Mouse (Mus musculus) kidney, adult 9 months (tissue): Measurements from ENCODE around the gene Tspoap1.

Experiments used
- DNase-seq: peaks from one replicate; pipeline ENCODE4 v3.0.0; 2022

Gene Tspoap1

DNA sequence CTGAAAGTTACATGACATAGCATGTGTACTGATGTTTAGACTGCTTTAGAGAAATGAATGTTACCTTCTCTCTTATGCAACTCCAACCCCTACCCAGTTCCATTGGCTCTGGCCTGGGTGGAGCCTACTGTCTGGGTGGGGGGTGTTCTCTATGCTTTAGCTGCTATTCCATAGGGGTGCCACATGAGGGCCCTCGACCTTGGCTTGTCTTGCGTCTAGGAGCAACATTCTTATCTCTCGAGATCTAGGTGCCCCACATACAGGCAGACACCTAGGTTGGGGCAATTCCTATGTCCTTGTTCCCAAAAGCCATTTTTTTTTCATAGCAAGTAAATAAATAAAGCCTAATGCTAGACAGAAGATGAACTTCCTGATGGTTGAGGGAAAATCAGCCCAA, 734 bp upstream of the Tspoap1 start:
- DNase-seq = no peak

DNA sequence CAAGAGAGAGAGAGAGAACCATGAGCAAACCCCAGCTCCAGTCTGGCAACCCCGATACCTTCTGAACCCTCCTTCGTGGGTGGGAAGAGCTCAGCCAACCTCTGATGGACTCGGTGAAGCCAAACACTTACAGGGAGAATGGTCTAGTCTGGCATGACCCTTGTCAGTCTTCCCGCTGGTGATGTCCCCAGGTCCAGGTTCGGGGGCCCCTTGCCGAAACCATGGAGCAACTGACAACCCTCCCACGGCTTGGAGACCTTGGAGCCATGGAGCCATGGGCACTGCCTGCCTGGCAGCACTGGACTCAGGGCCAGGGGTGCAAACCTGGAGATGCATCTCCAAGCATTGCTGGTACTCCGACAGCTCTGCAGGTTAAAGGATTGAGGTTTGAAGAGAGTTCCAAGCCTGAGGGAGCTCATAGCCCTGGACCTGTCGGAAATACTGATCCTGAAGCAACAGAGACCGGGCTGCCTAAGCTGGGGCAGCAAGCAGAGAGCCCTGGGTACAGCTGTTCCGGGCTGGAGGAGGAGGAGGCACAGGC, 910 bp downstream of the Tspoap1 start:
- no peak for DNase-seq

DNA sequence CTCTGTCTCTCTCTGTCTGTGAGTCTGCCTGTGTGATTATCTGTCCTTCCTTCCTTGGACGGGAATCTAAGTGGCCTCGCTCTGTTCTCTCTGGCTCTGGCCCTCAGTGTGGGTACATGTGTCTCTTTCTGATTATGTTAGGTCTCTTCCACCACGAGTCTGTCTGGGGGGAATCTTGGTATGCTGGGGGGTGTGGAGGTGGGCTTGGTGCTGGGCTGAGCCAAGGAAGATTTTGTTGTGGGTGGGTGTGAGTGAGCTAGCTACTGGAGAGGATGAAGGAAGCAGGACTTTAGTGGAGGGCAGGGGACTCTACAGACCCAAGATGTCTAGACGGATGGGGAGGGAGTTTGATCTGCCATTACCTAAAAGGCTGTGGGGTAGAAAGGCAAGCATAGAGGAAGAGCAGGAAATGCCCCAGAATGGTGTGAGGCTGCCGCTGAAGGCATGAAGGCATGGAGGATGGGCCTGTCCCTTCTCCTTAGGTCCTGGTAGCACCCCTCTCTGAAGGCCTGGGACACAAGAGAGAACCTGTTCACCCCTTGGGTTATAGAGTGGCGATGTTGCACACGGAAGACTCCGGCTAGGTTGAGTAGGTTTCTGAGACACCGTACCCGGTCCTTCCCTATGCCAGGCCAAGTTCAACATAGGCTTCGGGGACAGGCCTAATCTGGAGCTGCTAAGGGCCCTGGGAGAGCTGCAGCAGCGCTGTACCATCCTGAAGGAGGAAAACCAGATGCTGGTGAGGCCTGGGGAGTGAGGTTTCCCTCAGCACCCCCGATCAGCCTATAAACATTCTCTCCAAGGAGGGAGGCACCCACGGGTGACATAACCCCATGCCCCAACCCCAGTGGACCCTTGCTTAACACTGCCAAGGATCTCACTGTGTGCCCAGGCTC, 1.7 kb downstream of the Tspoap1 start:
- no peak for DNase-seq

DNA sequence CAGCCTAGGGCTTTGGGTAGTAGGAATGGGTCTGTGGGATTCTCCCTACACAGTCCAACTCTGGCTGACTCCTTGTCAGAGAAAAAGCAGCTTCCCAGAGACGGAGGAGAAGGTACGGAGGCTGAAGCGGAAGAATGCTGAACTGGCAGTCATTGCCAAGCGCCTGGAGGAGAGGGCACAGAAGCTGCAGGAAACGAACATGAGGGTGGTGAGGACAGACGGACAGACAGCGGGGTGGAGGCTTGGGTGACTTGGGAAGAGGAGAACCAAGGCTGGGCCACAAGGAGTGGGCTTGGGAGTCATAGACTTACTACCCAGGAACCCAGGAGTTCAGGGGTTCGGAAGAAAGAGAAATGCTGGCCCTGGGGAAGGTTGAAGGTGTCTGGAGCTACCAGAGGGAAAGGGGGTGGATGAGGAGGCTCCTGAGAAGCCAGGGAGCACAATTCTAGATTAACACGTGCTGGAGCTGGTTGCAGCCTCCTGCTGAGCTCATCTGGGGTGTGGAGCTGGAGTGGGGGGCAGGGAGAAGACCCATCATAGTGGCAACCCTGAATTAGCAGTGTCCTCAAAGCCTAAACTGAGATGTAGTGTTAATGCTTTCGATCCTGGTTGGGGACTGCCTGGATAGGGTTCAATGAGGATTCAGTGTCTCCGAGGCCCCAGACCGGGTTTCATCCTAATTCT, 2.5 kb downstream of the Tspoap1 start:
- DNase-seq = no peak

DNA sequence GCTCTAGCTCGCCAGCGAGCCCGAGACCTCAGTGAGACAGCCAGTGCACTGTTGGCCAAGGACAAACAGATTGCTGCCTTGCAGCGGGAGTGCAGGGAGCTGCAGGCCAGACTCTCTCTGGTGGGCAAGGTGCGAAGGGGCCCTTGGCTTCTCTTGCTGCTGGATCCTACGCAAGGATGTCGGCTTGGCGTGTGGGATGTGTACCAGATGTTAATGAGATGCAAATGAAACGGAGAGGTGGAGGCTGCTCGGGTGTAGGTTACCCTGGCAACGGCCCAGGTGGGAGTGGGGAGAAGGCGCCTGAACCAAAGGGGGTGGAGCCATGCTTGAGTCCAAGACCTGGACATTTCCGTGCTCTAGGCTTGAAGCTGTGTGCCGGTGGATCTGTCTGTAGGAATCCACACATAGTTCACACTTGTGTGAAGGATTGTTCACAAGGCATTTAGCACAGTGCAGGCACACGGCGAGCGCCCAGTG, 3.2 kb downstream of the Tspoap1 start:
- peak; percentile 57 for DNase-seq

DNA sequence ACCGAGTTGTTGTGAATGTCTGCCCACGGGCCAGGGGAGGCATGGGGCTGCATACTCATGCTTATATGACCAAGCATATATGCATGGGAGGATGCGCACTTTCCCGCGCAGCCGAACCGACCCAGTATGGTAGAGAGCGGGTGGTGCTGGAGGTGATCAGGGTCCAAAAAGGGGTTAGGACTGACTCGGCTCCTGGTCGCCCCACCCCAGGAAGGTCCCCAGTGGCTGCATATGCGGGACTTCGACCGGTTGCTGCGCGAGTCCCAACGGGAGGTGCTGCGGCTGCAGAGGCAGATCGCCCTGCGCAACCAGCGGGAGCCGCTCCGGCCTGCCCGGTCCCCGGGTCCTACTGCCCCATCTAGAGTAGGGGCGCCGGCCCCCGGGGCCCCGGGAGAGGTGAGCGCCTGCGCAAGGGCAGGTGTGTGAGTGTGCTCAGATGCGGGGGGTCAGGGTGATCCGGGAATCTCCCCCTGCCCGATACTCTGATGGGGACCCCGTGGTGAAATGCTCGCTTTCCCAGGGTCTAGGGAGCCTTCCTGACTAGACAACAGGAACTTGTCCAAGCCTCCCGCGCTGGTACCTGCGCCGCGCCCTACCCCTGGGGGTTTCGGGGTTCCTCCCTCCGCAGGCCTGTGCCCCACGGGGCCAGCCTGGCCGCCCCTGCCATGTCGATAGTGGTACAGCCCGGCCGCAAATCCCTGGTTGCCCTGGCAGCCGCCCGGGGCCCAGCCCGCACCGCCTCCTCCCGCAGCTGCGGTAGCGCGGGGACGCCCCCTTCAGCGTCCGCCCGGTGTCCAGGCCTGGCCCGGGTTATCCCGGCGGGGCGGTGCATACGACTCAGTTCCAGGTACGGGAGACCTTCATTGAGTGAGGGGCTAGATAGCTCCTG, 3.9 kb downstream of the Tspoap1 start:
- DNase-seq = no peak

DNA sequence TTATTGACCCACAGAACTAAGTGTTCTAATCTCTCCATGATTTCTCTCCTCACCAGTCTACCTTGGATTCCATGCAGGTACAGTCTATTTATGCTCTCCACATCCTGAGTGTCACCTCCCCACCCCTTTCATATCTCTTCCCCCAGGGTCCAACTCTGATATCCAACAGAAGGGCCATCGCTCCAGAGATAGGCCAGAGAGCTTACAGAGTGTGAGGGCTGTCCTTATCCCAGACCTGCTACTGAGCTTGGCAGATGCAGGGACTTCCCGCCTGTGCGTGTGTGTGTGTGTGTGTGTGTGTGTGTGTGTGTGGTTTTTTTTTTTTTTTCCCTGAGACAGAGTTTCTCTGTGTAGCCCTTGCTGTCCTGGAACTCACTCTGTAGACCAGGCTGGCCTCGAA, 8.4 kb downstream of the Tspoap1 start:
- DNase-seq = no peak

DNA sequence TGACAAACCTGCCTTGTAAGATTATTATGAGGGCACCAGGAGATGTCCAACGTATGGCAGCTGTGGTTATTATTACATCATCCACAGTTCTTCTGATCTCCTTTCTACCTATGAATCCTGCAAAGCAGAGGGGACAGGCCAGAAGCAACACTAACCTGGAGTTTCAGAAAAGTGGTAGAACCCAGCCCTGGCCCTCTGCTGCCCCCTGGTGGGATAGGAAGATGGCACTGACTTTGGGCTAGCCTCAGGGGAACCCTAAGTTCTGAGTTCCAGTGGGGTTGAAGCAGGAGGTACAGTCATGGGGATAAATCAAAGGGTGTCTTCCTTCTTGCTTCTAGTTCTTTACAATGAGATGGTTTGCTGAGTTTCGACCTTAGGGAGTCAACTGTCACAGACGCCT, 10.6 kb downstream of the Tspoap1 start:
- peak; percentile 76 for DNase-seq

DNA sequence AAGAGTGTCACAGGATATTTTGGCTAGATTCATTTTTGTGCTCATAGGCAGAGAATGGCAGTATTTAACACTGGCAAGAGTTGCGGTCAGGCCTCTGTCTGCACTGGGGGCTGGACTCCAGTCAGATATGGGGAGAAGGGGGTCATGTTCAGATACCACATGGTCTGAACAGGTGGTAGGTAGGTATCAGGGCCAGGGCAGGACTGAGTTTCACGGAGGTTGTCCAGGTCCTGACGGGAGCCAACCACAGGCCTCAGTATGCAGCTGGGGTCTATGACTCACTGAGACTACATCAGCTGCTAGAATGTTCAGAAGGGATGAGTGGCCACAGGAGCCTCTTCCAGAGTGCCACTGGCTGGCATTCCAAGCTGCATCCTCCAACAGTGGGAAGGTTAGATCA, 12.0 kb downstream of the Tspoap1 start:
- no peak for DNase-seq

DNA sequence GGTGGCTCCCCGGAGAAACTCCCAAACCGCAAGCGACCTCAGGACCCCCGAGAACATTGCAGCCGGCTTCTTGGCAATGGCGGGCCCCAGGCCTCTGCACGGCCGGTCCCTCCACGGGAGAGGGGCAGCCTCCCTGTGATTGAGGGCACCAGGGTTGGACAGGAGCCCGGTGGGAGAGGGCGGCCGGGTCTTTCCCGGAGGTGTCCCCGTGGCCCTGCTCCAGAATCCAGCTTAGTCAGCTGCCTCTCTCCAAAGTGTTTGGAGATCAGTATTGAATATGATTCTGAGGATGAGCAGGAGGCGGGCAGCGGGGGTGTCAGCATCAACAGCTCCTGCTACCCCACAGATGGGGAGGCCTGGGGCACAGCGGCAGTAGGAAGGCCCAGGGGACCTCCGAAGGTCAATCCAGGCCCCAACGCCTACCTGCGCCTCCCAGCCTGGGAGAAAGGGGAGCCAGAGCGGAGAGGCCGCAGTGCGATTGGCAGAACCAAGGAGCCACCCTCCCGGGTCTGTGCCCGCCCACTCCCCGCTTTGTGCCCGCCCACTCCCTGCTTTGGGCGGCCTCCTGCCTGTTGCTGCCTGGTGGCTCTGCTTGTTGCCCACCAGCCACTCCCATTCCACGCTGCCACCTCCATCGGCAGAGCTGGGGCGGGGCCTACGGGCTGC, 17.9 kb downstream of the Tspoap1 start:
- DNase-seq = peak; percentile 87

DNA sequence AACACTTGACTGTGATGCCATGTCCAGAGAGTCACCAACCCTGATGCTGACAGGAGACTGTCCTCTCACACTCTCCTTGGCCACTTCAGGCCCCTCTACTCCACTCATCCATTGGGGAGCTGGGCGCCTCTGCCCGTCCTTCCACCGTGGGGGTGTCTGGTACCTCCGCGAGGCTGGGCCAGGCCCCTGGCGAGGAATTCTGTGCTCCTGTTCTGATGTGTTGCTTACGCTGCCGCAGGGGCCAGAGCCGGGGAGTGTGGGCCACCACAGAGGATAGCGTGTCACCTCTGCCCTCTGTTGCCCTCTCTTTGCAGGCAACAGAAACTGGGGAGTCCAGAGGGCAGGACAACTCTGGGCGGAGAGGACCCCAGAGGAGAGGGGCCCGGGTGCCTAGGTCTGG, 18.6 kb downstream of the Tspoap1 start:
- DNase-seq = no peak

DNA sequence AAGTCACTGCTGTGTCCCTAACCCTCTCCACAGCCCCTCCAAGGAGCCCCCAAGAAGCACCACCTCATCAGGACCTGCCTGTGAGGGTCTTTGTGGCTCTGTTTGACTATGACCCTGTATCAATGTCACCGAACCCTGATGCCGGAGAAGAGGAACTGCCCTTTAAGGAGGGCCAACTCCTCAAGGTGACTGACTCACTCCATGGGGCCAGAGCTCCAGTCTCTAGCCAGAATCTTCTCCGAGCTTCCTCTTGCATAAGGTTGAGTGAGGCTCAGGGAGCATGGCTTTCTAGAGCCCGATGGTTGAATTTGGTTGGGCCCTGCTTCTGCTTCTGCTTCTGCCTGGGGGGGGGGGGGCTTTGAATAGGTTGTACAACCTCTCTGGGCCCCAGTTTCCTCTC, 19.1 kb downstream of the Tspoap1 start:
- no peak for DNase-seq

DNA sequence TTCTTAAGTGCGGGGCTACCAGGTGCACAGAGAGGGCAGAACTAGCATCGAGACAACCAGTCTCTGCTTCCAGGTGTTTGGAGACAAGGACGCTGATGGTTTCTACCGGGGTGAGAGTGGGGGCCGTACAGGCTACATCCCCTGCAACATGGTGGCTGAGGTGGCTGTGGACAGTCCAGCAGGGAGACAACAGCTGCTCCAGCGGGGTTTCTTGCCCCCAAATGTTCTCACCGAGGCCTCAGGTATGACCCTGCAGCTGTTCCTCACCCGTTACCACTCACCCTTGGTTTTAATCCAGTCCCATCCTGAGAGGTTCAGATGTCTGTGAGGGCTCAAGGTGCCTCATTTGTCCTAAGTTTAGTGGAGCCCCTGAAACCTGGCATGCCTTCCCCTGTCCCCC, 19.8 kb downstream of the Tspoap1 start:
- DNase-seq = no peak

DNA sequence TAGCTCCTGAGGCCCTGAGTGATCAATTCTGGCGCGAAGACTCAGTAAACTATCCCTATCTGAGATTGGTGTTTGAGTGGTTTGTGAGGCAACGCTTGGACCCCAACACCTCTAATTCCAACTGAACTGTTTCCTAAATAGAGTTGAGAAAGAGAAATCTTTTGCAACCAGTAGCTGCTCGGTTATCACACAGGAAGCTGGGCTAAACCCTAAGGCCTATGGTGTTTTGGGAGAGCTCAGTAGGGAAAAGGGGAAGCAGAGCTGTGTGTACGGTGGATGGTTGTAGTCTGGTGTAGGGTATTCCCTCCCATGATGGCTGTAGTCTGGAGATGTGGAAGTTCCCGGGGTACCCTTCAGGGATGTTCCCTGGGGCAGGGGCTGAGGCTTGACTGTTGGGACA, 29.7 kb downstream of the Tspoap1 start:
- no peak for DNase-seq

DNA sequence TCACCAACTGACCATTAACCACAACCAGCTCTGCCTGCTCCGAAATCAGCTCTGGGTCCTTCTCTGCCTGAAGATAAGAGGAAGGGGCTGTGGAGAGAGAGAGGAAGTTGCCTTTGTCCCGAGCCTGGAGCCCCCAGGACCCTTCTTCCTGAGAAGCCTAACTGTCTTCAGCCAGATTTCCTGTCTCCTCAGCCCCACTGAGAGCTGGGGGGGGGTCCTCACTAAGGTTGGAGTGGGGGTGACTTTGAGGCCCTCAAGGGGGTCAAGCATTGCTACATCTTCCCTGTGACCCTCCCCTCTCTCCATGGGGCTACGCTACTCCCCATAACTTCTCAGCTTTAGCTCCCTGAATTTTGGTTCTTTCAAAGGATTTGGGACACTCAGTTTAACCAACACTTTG, 33.1 kb downstream of the Tspoap1 start, which contains the start of gene Mpo:
Gene Mpo, plus strand, starts transcription at position 122 of the 400 bp plus-strand sequence.
- no peak for DNase-seq

DNA sequence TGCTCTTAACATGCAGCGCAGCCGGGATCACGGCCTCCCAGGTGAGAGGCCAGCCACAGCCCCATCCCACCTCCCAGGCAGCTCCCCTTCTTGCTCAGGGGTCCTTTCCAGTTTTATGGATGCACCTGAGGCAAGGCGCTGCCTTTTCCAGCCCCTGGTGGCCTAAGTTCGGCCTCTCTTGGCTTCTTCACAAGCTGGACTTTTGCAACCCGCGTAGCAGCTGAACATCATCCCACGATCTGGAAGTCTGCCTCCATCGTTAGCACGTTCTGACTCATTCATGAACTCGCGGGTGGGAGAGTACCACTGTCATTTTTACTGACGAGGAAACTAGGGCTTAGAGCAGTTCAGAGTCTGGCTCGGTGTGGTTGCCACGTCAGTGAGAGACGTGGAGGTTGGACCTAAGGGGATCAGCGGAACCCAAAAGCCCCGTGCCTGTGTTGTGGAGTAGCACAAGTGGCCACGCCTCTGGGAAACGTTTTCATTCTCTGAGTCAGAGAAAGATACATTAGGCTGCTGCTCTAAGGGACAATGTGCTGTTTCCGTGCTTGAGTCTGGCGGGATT, 41.5 kb downstream of the Tspoap1 start:
- no peak for DNase-seq

DNA sequence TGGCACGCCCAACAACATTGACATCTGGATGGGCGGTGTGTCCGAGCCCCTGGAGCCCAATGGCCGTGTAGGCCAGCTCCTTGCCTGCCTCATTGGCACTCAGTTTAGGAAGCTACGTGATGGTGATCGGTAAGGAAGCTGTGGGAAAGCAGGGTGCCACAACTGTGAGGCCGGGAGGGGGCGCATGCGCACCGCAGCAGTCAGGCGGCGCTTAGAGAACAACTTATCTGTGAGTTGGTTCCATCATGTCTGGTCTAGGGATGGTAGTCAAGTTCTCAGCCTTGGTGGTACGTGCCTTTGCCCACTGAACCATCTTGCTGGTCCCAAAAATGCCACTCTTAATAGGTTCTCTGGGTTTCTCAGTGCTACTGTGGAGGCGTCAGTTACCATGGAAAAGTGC, 42.3 kb downstream of the Tspoap1 start:
- no peak for DNase-seq

DNA sequence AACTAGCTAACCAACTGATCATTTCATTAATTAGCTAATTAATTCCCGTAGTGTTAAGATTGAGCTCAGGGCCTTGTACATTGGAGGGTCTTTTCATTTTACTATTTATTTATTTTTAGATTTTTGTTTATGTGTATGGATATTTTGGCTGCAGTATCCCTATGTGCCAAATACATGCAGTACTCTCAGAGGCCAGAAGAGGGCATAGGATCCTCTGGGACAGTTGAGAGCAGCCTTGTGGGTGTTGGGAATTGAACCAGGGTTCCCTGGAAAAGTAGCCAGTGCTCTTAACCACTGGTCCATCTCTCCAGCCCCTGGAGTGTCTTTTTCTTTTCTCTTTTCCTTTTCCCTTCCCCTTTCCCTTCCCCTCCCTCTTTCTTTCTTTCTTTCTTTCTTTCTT, 45.1 kb downstream of the Tspoap1 start:
- peak; percentile 37 for DNase-seq

DNA sequence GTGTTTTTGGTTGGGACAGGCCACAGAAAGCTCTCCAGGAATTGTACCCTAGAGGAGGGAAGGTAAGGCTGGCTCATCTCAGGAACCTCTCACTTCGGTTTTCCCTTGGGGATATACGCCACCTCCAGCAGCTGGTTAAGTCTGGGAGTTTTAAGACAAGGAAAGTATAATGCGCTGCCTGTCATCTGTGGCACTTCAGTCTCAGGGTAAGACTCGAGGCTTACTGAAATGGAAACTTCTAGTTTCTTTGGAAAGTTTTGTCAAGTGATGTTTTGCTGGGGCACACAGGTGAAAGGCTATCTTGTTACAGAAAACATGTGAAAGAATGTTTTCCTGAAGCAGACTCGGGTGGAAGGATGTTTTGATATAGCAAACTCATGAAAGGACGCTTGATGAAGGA, 47.1 kb downstream of the Tspoap1 start:
- DNase-seq = no peak

DNA sequence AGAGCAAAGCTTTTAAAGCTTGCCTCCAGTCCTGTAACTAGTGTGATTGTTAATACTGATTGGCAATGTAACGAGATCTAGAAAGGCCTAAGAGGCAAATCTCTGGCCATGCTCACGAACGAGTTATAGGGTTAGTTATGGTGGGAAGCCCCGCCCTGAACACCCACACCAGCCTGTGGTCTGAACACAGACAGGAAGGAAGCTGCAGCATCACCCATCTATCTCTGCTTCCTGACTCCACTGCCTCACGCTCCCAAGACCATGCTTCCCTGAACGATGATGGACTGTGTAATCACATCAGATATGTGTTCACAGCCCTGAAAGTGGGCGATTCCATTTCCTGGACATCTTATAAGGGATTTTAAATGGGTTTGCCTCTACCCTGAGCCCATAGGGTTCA, 47.9 kb downstream of the Tspoap1 start:
- DNase-seq = no peak

DNA sequence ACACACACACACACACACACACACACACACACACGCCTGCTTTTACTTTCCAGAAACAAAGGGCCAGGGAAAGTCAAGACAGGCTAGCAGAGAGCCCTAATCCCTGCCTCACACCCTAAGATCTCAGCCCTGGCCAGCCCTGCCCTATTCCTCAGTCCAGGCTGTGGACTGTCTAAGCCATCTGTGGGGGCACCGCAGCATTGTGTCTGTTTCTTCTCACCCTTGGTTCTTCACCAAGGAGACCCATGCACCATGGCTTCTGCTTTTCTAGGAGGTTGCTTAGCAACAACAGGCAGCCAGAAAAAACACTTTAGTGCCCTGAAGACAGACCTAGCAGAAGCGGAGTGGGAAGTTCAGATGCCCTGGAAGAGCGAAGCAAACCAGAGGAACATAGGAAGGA, 51.1 kb downstream of the Tspoap1 start:
- no peak for DNase-seq

DNA sequence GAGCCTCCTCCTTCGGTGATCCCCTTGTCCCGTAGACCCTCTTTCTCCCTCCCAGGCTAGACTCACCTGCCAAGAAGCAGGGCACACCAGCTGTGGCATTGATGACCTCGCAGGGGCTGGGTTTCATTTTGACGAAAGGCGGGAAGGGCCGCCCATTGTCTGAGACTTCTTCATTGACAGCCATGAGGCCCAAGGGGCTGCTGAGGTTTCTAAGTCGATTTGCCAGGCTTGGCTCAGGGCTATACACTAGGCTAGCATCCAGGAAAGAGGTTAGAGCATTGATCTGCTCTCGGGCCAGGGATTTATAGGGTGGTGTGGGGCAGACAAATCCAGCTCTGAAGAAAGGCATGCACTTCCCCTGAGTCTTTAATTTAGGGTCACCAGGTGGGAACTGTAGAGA, 54.5 kb downstream of the Tspoap1 start:
- DNase-seq = no peak
